ENCODE assay signal across 9 mouse cellular contexts in the genomic region with DNA sequence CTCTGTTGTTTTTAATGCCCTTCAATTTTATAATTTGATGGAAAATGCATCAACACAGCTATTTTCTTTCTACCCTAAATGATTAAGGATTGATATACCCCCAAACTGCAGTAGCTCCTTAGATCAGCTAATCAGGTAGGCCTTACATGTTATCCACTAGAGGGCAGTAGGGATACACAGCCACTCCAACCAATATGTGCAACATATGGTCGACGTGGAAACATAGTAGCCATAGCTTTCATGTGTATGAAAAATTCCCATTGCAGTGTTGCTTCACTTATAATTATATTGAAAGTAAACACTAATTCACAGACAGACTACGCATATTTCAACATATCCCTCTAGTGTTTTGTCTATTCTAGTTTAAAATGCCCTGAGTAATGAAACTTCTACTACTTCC.
DNase-seq lines count a peak whose midpoint lies in the region; ATAC-seq and TF ChIP-seq lines count a peak whose summit lies in the region.
"Had no signal": no experiment of that assay in that cellular context is flagged by ENCODE, and none has a peak within 500 bp of the region (broad histone marks: within the 10 kb centered on the region; RNA-seq: fewer than 3 reads in every experiment).

No protein-coding gene starts in this region.

- no peak for TF ChIP-seq POLR2A in testis, adult 2 months (IDR thresholded peaks at IDR 0.05; ENCODE audit: control insufficient read depth, low read depth, low read length)

- no peak overlapping the region for H3K27ac ChIP-seq in testis, adult 2 months (ENCODE audit: control insufficient read depth, insufficient read depth, low read depth, low read length)
- H3K27ac ChIP-seq in forebrain, postnatal 0 days (ENCODE audit: low read depth, low read length): no peak overlapping the region
- H3K27ac ChIP-seq in neural tube, embryonic 14.5 days (ENCODE audit: low read depth, low read length): no peak overlapping the region
- H3K27ac ChIP-seq: limb, embryonic 12.5 days had no signal

- H3K9ac ChIP-seq in forebrain, postnatal 0 days: no peak overlapping the region
- H3K9ac ChIP-seq in neural tube, embryonic 14.5 days (replicated peaks; ENCODE audit: low read depth, low read length): no peak overlapping the region
- H3K9ac ChIP-seq: limb, embryonic 12.5 days had no signal

- H3K36me3 ChIP-seq in testis, adult 2 months (ENCODE audit: control insufficient read depth, insufficient read depth, low read length): no peaks in the 10 kb centered on the region
- no peaks in the 10 kb centered on the region for H3K36me3 ChIP-seq in forebrain, postnatal 0 days (ENCODE audit: insufficient read depth)
- no peaks in the 10 kb centered on the region for H3K36me3 ChIP-seq in neural tube, embryonic 14.5 days (ENCODE audit: control insufficient read depth, insufficient read depth, low read length)
- H3K36me3 ChIP-seq: limb, embryonic 12.5 days had no signal

- H3K4me2 ChIP-seq in forebrain, postnatal 0 days (ENCODE audit: low read depth): no peak overlapping the region
- no peak overlapping the region for H3K4me2 ChIP-seq in neural tube, embryonic 14.5 days (ENCODE audit: low read depth, low read length)
- H3K4me2 ChIP-seq: limb, embryonic 12.5 days had no signal

- peak; percentile 3; the same call in 1 of the 2 replicates for TF ChIP-seq CTCF in testis, adult 2 months (IDR thresholded peaks at IDR 0.05; ENCODE audit: control insufficient read depth, insufficient read depth, insufficient replicate concordance, low read depth, low read length)
- TF ChIP-seq CTCF in forebrain, postnatal 0 days (IDR thresholded peaks at IDR 0.05; ENCODE audit: low read depth): peak; percentile 94

- no peaks in the 10 kb centered on the region for H3K9me3 ChIP-seq in forebrain, postnatal 0 days (ENCODE audit: low read length)
- H3K9me3 ChIP-seq in neural tube, embryonic 14.5 days (ENCODE audit: control insufficient read depth, low read length): no peaks in the 10 kb centered on the region
- H3K9me3 ChIP-seq: limb, embryonic 12.5 days had no signal

- no peak overlapping the region for H3K4me3 ChIP-seq in testis, adult 2 months (ENCODE audit: control insufficient read depth, low read depth, low read length)
- H3K4me3 ChIP-seq in forebrain, postnatal 0 days (ENCODE audit: low read depth, low read length): no peak overlapping the region
- no peak overlapping the region for H3K4me3 ChIP-seq in neural tube, embryonic 14.5 days (ENCODE audit: low read depth, low read length)
- H3K4me3 ChIP-seq: limb, embryonic 12.5 days had no signal

- H3K4me1 ChIP-seq in testis, adult 2 months (ENCODE audit: control insufficient read depth, insufficient read depth, low read length): no peaks in the 10 kb centered on the region; the same call in 1 of the 2 replicates
- no peaks in the 10 kb centered on the region for H3K4me1 ChIP-seq in forebrain, postnatal 0 days (ENCODE audit: insufficient read depth)
- H3K4me1 ChIP-seq in neural tube, embryonic 14.5 days (ENCODE audit: control insufficient read depth, insufficient read depth, low read length): no peaks in the 10 kb centered on the region

- 17% methylated on average over 3 of the region's 3 CpGs for WGBS in forebrain, postnatal 0 days
- WGBS in neural tube, embryonic 14.5 days: 31% methylated on average over 3 of the region's 3 CpGs

- H3K27me3 ChIP-seq in testis, adult 2 months (ENCODE audit: control insufficient read depth, insufficient read depth, low read length): no peaks in the 10 kb centered on the region
- no peaks in the 10 kb centered on the region for H3K27me3 ChIP-seq in forebrain, postnatal 0 days (ENCODE audit: insufficient read depth, low read length)
- no peaks in the 10 kb centered on the region for H3K27me3 ChIP-seq in neural tube, embryonic 14.5 days (ENCODE audit: control insufficient read depth, insufficient read depth, low read length)
- H3K27me3 ChIP-seq: limb, embryonic 12.5 days had no signal

- no peak for DNase-seq in frontal cortex, postnatal 25 days (ENCODE audit: low spot score in 2 of 2)
- no peak for DNase-seq in testis, postnatal 10 days (ENCODE audit: low spot score)
- peak; percentile 70 for DNase-seq in forebrain, postnatal 0 days
- no peak for DNase-seq in left cerebral cortex, adult 8-10 months (ENCODE audit: low spot score in 2 of 2)
- DNase-seq in layer of hippocampus, postnatal 36 days: no peak

- peak; percentile 97 for ATAC-seq in frontal cortex, adult (ENCODE audit: low TSS enrichment)
- ATAC-seq in forebrain, postnatal 0 days: peak; percentile 86
- ATAC-seq in neural tube, embryonic 14.5 days (ENCODE audit: low read depth): peak; percentile 82
